Mouse (Mus musculus) liver, adult 2 months (tissue): ENCODE data around the gene Myo18a. TPM values are rescaled to one million over a fixed set of nuclear protein-coding genes. Genes with fewer than 3 reads are reported as not detected.

ENCODE experiments used
- DNase-seq: peaks from one replicate; pipeline ENCODE4 v3.0.0-alpha.2; 2011; ENCODE audit warnings: low read depth, low spot score; ENCODE audit errors: extremely low read depth
- H3K27ac ChIP-seq: fragments of 200-500 bp; replicated peaks from 2 replicates; pipeline ENCODE4 v1.5.1; 2012; ENCODE audit warnings: low read depth, mild to moderate bottlenecking, control low read depth, inconsistent platforms, low read length; ENCODE audit not compliant: insufficient read depth
- H3K27me3 ChIP-seq: fragments of 200-500 bp; 2 replicates; pipeline ENCODE4 v1.6.1; 2012; ENCODE audit warnings: mild to moderate bottlenecking, moderate library complexity, low read length, inconsistent platforms; ENCODE audit not compliant: control insufficient read depth, insufficient read depth
- H3K36me3 ChIP-seq: fragments of 200-500 bp; 2 replicates; pipeline ENCODE4 v1.6.1; 2012; ENCODE audit warnings: low read length, inconsistent platforms; ENCODE audit not compliant: control insufficient read depth, insufficient read depth
- H3K4me1 ChIP-seq: fragments of 200-500 bp; 2 replicates; pipeline ENCODE4 v1.6.1; 2011; ENCODE audit warnings: low read length; ENCODE audit not compliant: control insufficient read depth, insufficient read depth
- H3K4me3 ChIP-seq: fragments of 200-500 bp; 2 replicates; pipeline ENCODE4 v1.5.1; 2011; ENCODE audit warnings: low read depth, mild to moderate bottlenecking, control low read depth, low read length, moderate library complexity; ENCODE audit not compliant: insufficient read depth
- H3K79me2 ChIP-seq: fragments of 200-500 bp; 2 replicates; pipeline ENCODE4 v1.6.1; 2012; ENCODE audit warnings: inconsistent platforms, mild to moderate bottlenecking, low read length, moderate library complexity; ENCODE audit not compliant: control insufficient read depth, insufficient read depth
- H3K9ac ChIP-seq: fragments of 200-500 bp; 2 replicates; pipeline ENCODE4 v1.6.1; 2012; ENCODE audit warnings: low read depth, mild to moderate bottlenecking, control low read depth, inconsistent platforms, low read length
- CTCF ChIP-seq: fragments of 200-500 bp; IDR thresholded peaks from 2 replicates; pipeline ENCODE4 v1.5.1; 2011; ENCODE audit warnings: low read depth, low read length, control low read depth
- POLR2A ChIP-seq: fragments of 200-500 bp; IDR thresholded peaks from 2 replicates; pipeline ENCODE4 v1.6.1; 2011; ENCODE audit warnings: low read length, control low read depth; ENCODE audit not compliant: insufficient read depth; ENCODE audit errors: extremely low read depth
- WGBS: fragments of 180-500 bp; shearing (Covaris S2); methylation state at CpG from one replicate; pipeline ENCODE4 v1.1.7; 2018; 5-methylcytosine and 5-hydroxymethylcytosine counted together
- polyA plus RNA-seq: library from polyadenylated mRNA; depleted of rRNA; stranded (reverse); fragments of >200 nt; gene quantifications from 2 replicates; pipeline ENCODE4 v1.2.3, GENCODE M21; 2012
- total RNA-seq: library from RNA; depleted of rRNA; stranded (reverse); fragments of >200 nt; gene quantifications from 2 replicates; pipeline ENCODE4 v1.2.3, GENCODE M21; 2014

Gene Myo18a
- total and polyA plus RNA-seq, 2 experiments, result 28.6 to 42.0 TPM

GRCm38 (mm10) chr11:77906097-77906687 lies 143.1 kb downstream of the Myo18a start:
- TF ChIP-seq CTCF (no peak), POLR2A (no peak)
- Histone ChIP-seq H3K4me3 (no peak overlapping the region), H3K27me3 (no peaks in the 10 kb centered on the region), H3K9ac (no peak overlapping the region), H3K4me1 (peaks cover 9% of the 10 kb centered on the region), H3K36me3 (no peaks in the 10 kb centered on the region), H3K27ac (no peak overlapping the region), H3K79me2 (no peaks in the 10 kb centered on the region)
- DNase-seq, result no peak
- 60% methylated on average over 19 of the region's 19 CpGs for WGBS

- Histone ChIP-seq H3K79me2 (no peaks in the 10 kb centered on the region), H3K4me3 (no peak overlapping the region), H3K27me3 (no peaks in the 10 kb centered on the region), H3K4me1 (peaks cover 5% of the 10 kb centered on the region), H3K27ac (no peak overlapping the region), H3K36me3 (no peaks in the 10 kb centered on the region), H3K9ac (no peak overlapping the region)
- no peak for DNase-seq
- no peak for TF ChIP-seq CTCF
- TF ChIP-seq POLR2A, result no peak
- WGBS, result 48% methylated on average over 9 of the region's 9 CpGs
These were observed 143.7 kb downstream of the Myo18a start for GRCm38 (mm10) chr11:77906747-77907174.

GRCm38 (mm10) chr11:77908468-77908867 lies 145.4 kb downstream of the Myo18a start:
- no peak overlapping the region for H3K9ac ChIP-seq
- H3K4me1 ChIP-seq, result peaks cover 2% of the 10 kb centered on the region
- 65% methylated on average over 4 of the region's 4 CpGs for WGBS
- H3K27me3 ChIP-seq, result no peaks in the 10 kb centered on the region
- no peak for TF ChIP-seq POLR2A
- TF ChIP-seq CTCF, result no peak
- H3K36me3 ChIP-seq, result no peaks in the 10 kb centered on the region
- no peak for DNase-seq
- H3K27ac ChIP-seq, result no peak overlapping the region
- no peak overlapping the region for H3K4me3 ChIP-seq
- no peaks in the 10 kb centered on the region for H3K79me2 ChIP-seq

DNA sequence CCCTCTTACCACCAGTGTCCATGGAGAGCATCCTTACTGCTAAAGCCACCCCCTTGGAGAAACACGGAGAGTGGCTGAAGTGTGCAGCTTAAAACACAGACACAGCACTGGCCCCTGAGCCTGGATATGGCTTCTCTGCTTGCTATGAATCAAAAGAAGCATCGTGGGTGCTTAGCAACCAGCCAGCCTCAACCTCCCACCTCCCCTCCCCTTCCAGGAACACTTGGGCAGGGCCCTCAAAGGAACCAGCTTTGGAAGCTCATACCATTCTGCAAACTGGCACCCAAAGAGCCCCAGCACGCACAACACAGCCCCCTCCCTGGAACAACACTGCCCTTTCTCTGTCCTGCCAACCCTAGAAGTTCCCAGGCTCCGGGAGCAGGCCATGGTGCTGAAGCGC lies 146.3 kb downstream of the Myo18a start:
- no peaks in the 10 kb centered on the region for H3K27me3 ChIP-seq

GRCm38 (mm10) chr11:77909776-77910175 lies 146.7 kb downstream of the Myo18a start:
- H3K27ac ChIP-seq, result no peak overlapping the region
- no peak for DNase-seq
- 63% methylated on average over 6 of the region's 6 CpGs for WGBS
- no peaks in the 10 kb centered on the region for H3K79me2 ChIP-seq
- H3K4me3 ChIP-seq, result no peak overlapping the region
- H3K36me3 ChIP-seq, result no peaks in the 10 kb centered on the region
- no peak for TF ChIP-seq POLR2A
- no peak for TF ChIP-seq CTCF
- H3K27me3 ChIP-seq, result no peaks in the 10 kb centered on the region
- H3K4me1 ChIP-seq, result no peaks in the 10 kb centered on the region
- no peak overlapping the region for H3K9ac ChIP-seq

More for the DNA sequence above, 146.3 kb downstream of the Myo18a start:
- Histone ChIP-seq H3K4me1 (no peaks in the 10 kb centered on the region), H3K4me3 (no peak overlapping the region), H3K36me3 (no peaks in the 10 kb centered on the region), H3K79me2 (no peaks in the 10 kb centered on the region), H3K27ac (no peak overlapping the region), H3K9ac (no peak overlapping the region)
- no peak for TF ChIP-seq POLR2A
- no peak for TF ChIP-seq CTCF
- WGBS, result 66% methylated on average over 5 of the region's 5 CpGs
- no peak for DNase-seq

DNA sequence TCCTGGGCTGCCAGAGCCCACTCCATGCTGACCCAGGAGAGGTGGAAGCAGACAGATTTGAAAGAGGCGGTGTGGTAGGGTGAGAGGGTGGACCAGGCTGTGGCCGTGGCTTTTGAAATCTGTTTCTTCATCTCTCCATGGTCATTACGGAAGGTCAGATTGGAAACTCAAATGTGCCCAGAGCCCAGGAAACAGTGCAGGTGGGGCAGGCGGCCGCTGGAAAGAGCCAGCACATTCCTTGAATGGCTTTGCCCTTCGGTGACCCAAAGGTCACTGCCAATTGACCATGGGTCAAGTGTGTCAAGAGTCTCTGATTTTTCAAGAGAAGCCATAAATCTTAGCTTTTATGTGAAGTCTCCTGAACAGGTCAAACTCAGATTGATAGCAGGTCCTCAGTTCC lies 150.5 kb downstream of the Myo18a start:
- TF ChIP-seq POLR2A, result no peak
- no peak for TF ChIP-seq CTCF

More for the DNA sequence above, 150.5 kb downstream of the Myo18a start:
- H3K9ac ChIP-seq, result no peak overlapping the region
- H3K79me2 ChIP-seq, result no peaks in the 10 kb centered on the region
- no peak for DNase-seq
- H3K4me1 ChIP-seq, result no peaks in the 10 kb centered on the region
- no peak overlapping the region for H3K27ac ChIP-seq
- 64% methylated on average over 6 of the region's 6 CpGs for WGBS
- no peaks in the 10 kb centered on the region for H3K27me3 ChIP-seq
- no peaks in the 10 kb centered on the region for H3K36me3 ChIP-seq
- no peak overlapping the region for H3K4me3 ChIP-seq
